ENCODE assay signal across 27 mouse cellular contexts in genomic region chr1:14485746-14486145, GRCm38 (mm10).
"Had no signal": no experiment of that assay in that cellular context is flagged by ENCODE, and none has a peak within 500 bp of the region (broad histone marks: within the 10 kb centered on the region; RNA-seq: fewer than 3 reads in every experiment).

No protein-coding gene starts in this region.

- H3K4me2 ChIP-seq: heart, embryonic 11.5 days; heart, embryonic 13.5 days; heart, embryonic 15.5 days; hindbrain, embryonic 13.5 days; limb, embryonic 12.5 days; liver, embryonic 11.5 days; liver, embryonic 13.5 days; liver, embryonic 15.5 days had no signal

- H3K9ac ChIP-seq: heart, embryonic 13.5 days; heart, embryonic 15.5 days; hindbrain, embryonic 13.5 days; limb, embryonic 12.5 days; liver, embryonic 13.5 days; liver, embryonic 15.5 days; liver, postnatal 0 days had no signal

- H3K36me3 ChIP-seq: heart, embryonic 13.5 days; heart, embryonic 15.5 days; hindbrain, embryonic 13.5 days; limb, embryonic 10.5 days; limb, embryonic 12.5 days; liver, embryonic 13.5 days; liver, embryonic 15.5 days had no signal

- H3K27ac ChIP-seq: gastrocnemius, adult 2 months; heart, embryonic 13.5 days; heart, embryonic 15.5 days; hindbrain, embryonic 13.5 days; layer of hippocampus, adult 2 months; left cerebral cortex, adult 2 months; limb, embryonic 10.5 days; limb, embryonic 12.5 days; liver, embryonic 13.5 days; liver, embryonic 15.5 days had no signal

- H3K9me3 ChIP-seq: heart, embryonic 13.5 days; heart, embryonic 15.5 days; hindbrain, embryonic 13.5 days; limb, embryonic 10.5 days; limb, embryonic 12.5 days; liver, embryonic 13.5 days; liver, embryonic 15.5 days had no signal

- H3K27me3 ChIP-seq: heart, embryonic 13.5 days; heart, embryonic 15.5 days; hindbrain, embryonic 13.5 days; liver, embryonic 13.5 days; liver, embryonic 15.5 days had no signal

- H3K4me1 ChIP-seq: heart, embryonic 15.5 days; limb, embryonic 12.5 days had no signal

- H3K4me3 ChIP-seq: gastrocnemius, adult 2 months; heart, embryonic 13.5 days; heart, embryonic 15.5 days; hindbrain, embryonic 13.5 days; layer of hippocampus, adult 2 months; left cerebral cortex, adult 2 months; limb, embryonic 10.5 days; limb, embryonic 12.5 days; liver, embryonic 13.5 days; liver, embryonic 15.5 days had no signal

- ATAC-seq: hindbrain, embryonic 16.5 days; inflammation-experienced regulatory T-cells, adult 6 months; intestine, postnatal 0 days; liver, postnatal 0 days had no signal

- DNase-seq: gastrocnemius, adult 2 months; gastrocnemius, postnatal 10 days; gastrocnemius, postnatal 25 days; heart, adult 18-20 months; heart, postnatal 14 days; heart, postnatal 36 days; kidney, adult 18-20 months; kidney, adult 8-10 months; kidney, postnatal 10 days; kidney, postnatal 25 days; kidney, postnatal 4 days; liver; liver, embryonic 13.5 days; liver, postnatal 0 days had no signal
